Mouse (Mus musculus) liver, adult (tissue): ENCODE measurements around the gene Cdk12.

Source experiments
- GATA4 ChIP-seq: IDR thresholded peaks from 2 replicates; pipeline ENCODE4 v1.6.1; 2014; ENCODE audit warnings: mild to moderate bottlenecking, low read length; ENCODE audit not compliant: insufficient replicate concordance

Gene Cdk12

GRCm38 (mm10) chr11:98320806-98321676 is 118.2 kb downstream of the Cdk12 start:
- no peak for TF ChIP-seq GATA4

- TF ChIP-seq GATA4 = no peak
Observed at GRCm38 (mm10) chr11:98321677-98322003, 118.8 kb downstream of the Cdk12 start.

- no peak for TF ChIP-seq GATA4
Observed at GRCm38 (mm10) chr11:98322159-98322558, 119.3 kb downstream of the Cdk12 start.

GRCm38 (mm10) chr11:98323136-98323866 is 120.4 kb downstream of the Cdk12 start:
- TF ChIP-seq GATA4 = no peak

GRCm38 (mm10) chr11:98323933-98324332 is 121.1 kb downstream of the Cdk12 start:
- TF ChIP-seq GATA4 = no peak

GRCm38 (mm10) chr11:98325191-98325820 is 122.4 kb downstream of the Cdk12 start:
- no peak for TF ChIP-seq GATA4

- TF ChIP-seq GATA4 = no peak
Observed at GRCm38 (mm10) chr11:98325821-98326218, 123.0 kb downstream of the Cdk12 start.

- TF ChIP-seq GATA4 = no peak
Observed at GRCm38 (mm10) chr11:98326741-98327135, 123.9 kb downstream of the Cdk12 start.

GRCm38 (mm10) chr11:98327136-98328030 is 124.5 kb downstream of the Cdk12 start:
- no peak for TF ChIP-seq GATA4

GRCm38 (mm10) chr11:98328031-98328370 is 125.1 kb downstream of the Cdk12 start:
- TF ChIP-seq GATA4 = no peak
